Mouse (Mus musculus) left cerebral cortex, adult 2 months (tissue): ENCODE measurements around the gene Eaf2. TPM values are rescaled to one million over a fixed set of nuclear protein-coding genes. Genes with fewer than 3 reads are reported as not detected.

Experiments used
- DNase-seq, 2 experiments: peaks; one replicate each; pipeline ENCODE4 v3.0.0; 2021 to 2022; ENCODE audit warnings: low spot score in 2 of 2, mixed read lengths in 1 of 2; ENCODE audit errors: extremely low spot score in 1 of 2
- H3K27ac ChIP-seq: fragments of 200-600 bp; 2 replicates; pipeline ENCODE4 v1.8.1; 2022
- H3K4me3 ChIP-seq: fragments of 200-600 bp; 2 replicates; pipeline ENCODE4 v1.8.1; 2022
- CTCF ChIP-seq: fragments of 200-600 bp; IDR thresholded peaks from 2 replicates; pipeline ENCODE4 v1.8.1; 2022; ENCODE audit warnings: antibody characterized with exemption, mild to moderate bottlenecking, moderate library complexity
- intact Hi-C: fragments of 180-260 bp; cut with DNase I; formaldehyde crosslinking; loops from one replicate; pipeline ENCODE4 v1.15.1; 2025
- total RNA-seq, 2 experiments: library from RNA; stranded (reverse); gene quantifications; 2 replicates each; pipeline ENCODE4 v1.2.3; 2021

The Eaf2 gene
- total RNA-seq, 2 experiments from 2014 or later: 1.3 to 1.4 TPM

DNA sequence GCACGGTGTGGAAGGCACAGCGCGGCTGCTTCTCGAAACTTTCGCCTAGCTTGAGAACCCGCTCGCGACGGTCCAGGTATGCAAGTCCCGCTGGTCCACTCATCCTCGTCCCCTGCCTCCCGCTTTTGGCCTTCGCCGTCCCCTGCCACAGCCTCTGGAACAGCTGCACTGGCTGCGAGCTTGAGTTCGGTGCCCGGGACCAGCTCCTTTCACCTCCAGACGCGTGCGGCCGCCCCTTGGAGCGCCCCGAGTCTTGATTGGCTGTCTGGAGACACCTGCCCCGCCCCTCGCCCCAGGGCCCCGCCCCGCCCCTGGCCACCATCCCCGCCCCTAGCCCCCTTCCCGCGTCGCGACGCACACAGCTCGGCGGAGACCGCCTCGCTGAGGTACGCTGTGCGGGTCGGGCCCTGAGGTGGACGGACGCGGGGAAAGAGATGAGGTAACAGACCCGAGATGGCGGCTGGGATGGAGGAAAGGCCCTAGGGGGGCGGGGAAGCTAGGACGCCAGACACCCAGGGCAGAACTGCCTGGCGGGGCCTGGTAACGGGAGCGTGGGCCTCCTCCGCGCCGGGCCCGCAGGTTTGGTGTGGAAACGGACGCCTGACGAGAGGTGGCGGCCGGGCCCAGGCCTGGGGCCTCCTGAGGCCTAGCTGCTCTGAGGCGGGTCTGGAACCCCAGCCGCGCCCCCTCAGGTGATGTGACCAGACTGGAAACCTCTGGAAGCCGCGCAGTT, 46.6 kb downstream of the Eaf2 start, which contains the start of gene Iqcb1:
Gene Iqcb1, plus strand, starts transcription at position 332 of the 733 bp plus-strand sequence.
- peak; percentile 77 to 84 for DNase-seq
- intact Hi-C loops: loop anchor here (2.0 to 10.0 kb wide), 3 partner anchors 183 to 783 kb away; partner anchors contain the start of genes Ccdc58, Fam162a, Polq and Wdr5b
- Histone ChIP-seq H3K27ac (peak within 1 kb of the TSS; percentile 81), H3K4me3 (peak within 1 kb of the TSS; percentile 93)
- TF ChIP-seq CTCF: no peak

DNA sequence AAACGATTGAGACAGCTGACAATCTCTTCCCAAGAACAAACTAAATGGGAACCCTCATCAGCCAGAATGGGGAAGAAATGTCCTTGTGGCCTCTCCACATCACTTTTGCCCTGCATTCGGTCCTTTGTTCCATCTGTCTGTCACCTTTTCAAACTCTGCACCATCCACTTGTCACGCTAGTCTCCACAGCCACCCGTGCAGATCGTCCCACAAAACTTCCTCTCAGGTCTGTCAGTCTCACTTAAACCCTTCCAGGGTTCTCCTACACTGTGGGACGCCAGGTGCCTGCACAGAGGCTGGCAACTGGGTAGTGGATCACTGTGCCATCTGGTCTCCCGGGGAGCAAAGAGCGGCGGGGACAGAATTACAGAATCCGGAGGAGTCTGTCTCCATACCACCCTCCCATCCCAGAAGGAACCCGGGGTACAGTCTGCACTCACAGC, 47.2 kb downstream of the Eaf2 start:
- intact Hi-C loops: loop anchor here (2.0 to 10.0 kb wide), 3 partner anchors 183 to 783 kb away; partner anchors contain the start of genes Ccdc58, Fam162a, Polq and Wdr5b
- TF ChIP-seq CTCF: no peak
- DNase-seq: no peak
- H3K4me3 ChIP-seq: peak overlapping the region; percentile 93
- H3K27ac ChIP-seq: no peak overlapping the region

DNA sequence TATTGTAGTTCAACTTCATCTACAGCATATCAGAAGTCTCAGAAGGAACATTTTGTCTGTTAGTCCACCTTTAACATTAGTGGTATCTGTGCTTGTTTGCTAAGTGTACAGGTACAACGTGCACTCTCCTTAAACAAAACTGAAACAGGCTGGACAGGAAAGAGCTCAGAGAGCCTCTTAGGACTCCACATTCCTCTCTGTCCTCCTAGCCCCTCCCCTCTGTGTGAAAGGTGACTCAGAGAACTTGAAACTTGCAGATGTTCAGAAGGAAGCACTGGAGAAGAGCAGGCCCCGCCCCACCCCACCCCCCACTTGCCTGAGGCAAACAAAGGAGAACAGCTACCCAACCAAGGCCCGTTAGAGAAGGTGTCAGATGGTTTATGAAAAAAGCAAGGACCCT, 53.3 kb downstream of the Eaf2 start:
- intact Hi-C loops: loop anchor here (10.0 kb wide), 1 partner anchor 777 kb away; the partner anchor contains the start of gene Wdr5b
- no peak for TF ChIP-seq CTCF
- Histone ChIP-seq H3K27ac (no peak overlapping the region), H3K4me3 (no peak overlapping the region)
- no peak for DNase-seq

DNA sequence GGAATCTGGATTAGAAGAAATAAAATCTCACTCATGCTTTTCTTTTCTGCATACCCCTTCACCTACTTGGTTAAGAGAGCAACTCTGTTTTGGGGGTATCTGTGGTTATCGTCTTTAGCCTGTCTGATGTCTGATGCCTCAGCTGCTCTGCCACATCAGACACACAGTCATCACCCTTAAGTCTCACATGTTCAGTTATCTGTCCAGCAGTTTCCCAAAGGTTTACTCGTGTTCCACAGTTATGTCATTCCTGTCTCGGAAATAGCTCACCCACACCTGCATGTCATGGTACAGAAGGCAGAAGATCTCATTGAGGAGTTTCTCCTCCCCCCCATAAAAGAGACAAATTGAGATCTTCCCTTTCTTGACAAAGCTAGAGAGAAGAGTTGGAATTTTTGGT, 54.1 kb downstream of the Eaf2 start:
- intact Hi-C loops: loop anchor here (10.0 kb wide), 1 partner anchor 776 kb away; the partner anchor contains the start of gene Wdr5b
- H3K4me3 ChIP-seq: no peak overlapping the region
- H3K27ac ChIP-seq: no peak overlapping the region
- DNase-seq: no peak
- TF ChIP-seq CTCF: no peak

DNA sequence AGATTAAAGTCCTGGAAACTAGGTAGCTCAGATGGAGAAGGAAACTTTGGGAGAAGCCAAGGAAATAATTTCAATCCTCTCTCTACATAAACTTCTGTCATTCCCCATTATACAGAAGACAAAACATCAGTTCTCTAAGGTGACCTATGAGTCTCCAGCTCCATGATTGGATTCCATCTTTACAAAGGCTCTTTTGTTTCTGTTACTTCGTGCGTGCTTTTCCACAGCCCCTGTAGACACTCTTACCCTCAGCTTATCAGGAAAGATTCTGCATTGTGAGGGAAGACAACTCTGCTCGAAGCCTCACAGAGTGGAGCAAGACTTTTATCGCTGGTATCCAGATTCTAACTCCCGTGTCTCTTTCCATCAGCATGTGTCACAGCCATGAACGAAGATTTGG, 54.8 kb downstream of the Eaf2 start:
- intact Hi-C loops: loop anchor here (10.0 kb wide), 1 partner anchor 775 kb away; the partner anchor contains the start of gene Wdr5b
- Histone ChIP-seq H3K27ac (no peak overlapping the region), H3K4me3 (no peak overlapping the region)
- TF ChIP-seq CTCF: no peak
- no peak for DNase-seq

DNA sequence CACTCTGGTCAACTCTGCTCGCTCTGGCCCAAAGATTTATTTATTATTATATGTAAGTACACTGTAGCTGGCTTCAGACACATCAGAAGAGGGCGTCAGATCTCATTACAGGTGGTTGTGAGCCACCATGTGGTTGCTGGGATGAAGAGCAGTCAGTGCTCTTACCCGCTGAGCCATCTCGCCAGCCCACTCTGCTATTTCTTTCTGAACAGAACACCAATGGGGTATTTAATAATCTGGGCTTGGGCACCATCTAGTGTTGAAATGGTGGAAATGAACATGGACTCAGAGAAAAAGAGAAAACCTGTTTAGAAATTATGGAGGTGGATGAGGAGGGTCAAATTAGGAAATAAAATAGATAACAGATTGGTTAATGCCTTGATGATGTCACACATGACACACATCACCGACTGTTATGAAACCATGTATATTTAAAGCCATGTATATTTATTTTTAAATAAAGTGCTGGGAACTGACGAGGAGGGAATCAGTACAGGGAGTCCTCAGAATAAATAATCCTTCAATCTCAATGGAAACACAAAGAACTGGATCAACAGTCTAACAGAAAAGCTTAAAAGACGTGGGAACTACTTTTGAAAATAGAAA, 57.4 kb downstream of the Eaf2 start:
- TF ChIP-seq CTCF: peak; percentile 92
- intact Hi-C loops: loop anchor here (1.0 to 2.0 kb wide), 3 partner anchors 93 to 344 kb away; no protein-coding TSS in a partner anchor
- Histone ChIP-seq H3K4me3 (no peak overlapping the region), H3K27ac (no peak overlapping the region)
- peak; percentile 59 to 77 for DNase-seq

DNA sequence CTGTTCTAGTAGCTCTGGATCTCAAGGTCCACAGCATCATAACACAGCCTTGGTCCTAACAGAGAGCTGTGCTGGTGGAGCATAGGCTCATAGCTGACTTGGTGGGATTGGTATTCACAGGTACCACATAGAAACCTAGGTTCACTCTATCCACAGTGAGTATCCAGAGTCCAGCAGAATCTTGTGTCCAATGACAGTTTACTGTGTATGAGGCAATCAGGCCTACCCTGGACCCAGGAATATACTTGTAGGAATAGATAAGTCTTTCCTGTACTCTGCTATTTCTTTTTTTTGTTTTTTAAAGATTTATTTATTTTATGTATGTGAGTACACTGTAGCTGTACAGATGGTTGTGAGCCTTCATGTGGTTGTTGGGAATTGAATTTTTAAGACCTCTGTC, 57.9 kb downstream of the Eaf2 start:
- intact Hi-C loops: loop anchor here (1.0 to 2.0 kb wide), 3 partner anchors 93 to 344 kb away; no protein-coding TSS in a partner anchor
- no peak for TF ChIP-seq CTCF
- DNase-seq: no peak
- Histone ChIP-seq H3K4me3 (no peak overlapping the region), H3K27ac (no peak overlapping the region)

DNA sequence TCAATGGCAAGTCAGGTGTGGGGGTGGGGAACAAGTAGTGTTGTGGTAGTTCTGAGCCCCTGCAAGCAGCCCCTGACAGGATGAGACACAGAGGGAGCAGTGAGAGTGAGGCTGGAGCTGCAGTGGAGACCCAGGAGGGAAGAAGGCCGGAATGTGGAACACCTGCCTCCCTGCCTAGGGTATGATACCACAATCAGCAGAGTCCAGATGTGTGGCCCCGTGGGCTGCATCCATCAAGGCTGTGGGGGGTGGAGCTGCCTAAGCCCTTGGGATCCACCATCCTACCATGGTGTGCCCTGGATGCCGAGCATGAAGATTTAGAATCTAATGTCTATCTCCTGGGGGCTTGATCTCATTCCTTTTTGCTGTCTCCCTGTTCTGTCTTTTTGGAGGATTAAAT, 61.1 kb downstream of the Eaf2 start:
- no peak for TF ChIP-seq CTCF
- H3K27ac ChIP-seq: no peak overlapping the region
- intact Hi-C loops: no loop called here
- H3K4me3 ChIP-seq: no peak overlapping the region
- no peak for DNase-seq

DNA sequence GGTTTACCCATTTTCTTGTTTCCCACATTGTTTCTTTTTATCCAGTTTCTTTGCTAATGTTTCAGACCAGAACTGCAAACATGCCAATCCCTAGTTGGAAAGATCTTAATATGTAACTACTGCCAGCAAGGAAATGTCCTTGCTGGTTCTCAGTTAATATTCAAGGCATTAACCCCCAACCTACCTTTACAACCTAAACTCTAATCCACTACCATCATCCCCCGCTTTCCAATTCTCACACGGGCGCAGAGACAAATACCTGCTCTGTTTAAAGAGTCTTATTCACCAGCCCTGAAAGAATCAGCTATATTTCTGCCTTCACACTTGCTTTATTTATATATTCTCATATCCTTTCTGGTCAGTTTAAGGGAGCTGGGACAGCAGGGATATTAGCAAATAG, 66.2 kb downstream of the Eaf2 start:
- Histone ChIP-seq H3K4me3 (no peak overlapping the region), H3K27ac (no peak overlapping the region)
- DNase-seq: no peak
- intact Hi-C loops: no loop called here
- TF ChIP-seq CTCF: no peak

DNA sequence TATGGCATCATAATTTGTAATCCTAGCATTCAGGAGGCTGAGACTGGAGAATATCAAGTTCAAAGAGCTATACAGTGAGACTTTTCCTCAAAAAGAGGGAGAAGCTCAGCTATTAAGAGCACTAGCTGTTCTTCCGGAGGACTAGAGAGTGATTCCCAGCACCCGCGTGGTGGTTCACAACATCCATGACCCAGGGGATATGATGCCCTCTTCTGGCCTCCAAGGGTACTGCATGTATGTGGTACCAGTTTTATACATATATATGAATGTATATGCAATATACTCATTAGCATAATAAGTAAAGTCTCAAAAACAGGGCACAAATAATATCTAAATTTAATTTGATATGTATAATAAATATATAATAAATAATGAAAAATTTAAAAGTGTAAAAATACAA, 72.4 kb downstream of the Eaf2 start:
- peak; percentile 17; the same call in 1 of the 2 replicates for TF ChIP-seq CTCF
- intact Hi-C loops: no loop called here
- no peak overlapping the region for H3K4me3 ChIP-seq
- no peak overlapping the region for H3K27ac ChIP-seq
- no peak for DNase-seq

DNA sequence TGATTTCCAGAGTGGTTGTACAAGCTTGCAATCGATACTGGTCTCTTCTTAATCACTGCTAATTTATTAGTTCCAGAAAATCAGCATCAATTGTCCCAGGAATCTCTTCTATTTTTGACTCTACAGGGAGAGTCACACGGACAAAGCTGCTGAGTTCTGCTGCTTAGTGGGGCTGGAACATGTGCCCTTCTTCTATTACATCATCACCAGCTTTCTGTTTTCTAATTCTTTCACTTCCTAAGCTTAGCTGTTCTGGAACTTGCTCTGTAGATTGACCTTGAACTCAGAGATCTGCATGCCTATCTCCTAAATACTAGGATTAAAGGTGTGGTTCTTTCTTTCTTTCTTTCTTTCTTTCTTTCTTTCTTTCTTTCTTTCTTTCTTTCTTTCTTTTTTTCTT, 76.5 kb downstream of the Eaf2 start:
- intact Hi-C loops: no loop called here
- no peak for DNase-seq
- H3K4me3 ChIP-seq: no peak overlapping the region
- H3K27ac ChIP-seq: no peak overlapping the region
- no peak for TF ChIP-seq CTCF

DNA sequence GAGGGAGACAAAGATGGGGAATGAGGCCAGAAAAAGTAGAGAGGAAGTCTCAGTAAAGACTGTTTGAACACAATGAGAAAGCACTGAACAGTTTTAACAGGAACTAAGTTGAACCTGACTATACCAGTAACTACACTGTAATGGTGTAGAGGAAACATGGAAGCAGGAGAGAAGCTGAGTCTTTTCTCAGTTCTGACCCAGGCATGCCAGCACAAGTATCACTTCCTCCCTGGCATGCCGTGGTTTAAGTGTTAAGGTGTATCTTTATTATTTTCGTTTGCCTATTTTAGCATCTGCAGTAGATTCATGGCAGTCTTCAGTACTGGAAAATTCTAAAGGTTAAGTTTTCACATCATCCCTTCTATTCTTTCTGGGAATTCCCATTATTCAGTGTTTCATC, 79.8 kb downstream of the Eaf2 start:
- no peak overlapping the region for H3K27ac ChIP-seq
- intact Hi-C loops: no loop called here
- TF ChIP-seq CTCF: no peak
- DNase-seq: no peak
- H3K4me3 ChIP-seq: no peak overlapping the region
